Comparison of ENCODE assay signal across 11 mouse cellular contexts in genomic region chr8:71383860-71384259, GRCm38 (mm10). TPM values are rescaled to one million over a fixed set of nuclear protein-coding genes. Genes with fewer than 3 reads are reported as not detected.
DNase-seq lines count a peak whose midpoint lies in the region; ATAC-seq and TF ChIP-seq lines count a peak whose summit lies in the region.
"Had no signal": no experiment of that assay in that cellular context is flagged by ENCODE, and none has a peak within 500 bp of the region (broad histone marks: within the 10 kb centered on the region; RNA-seq: fewer than 3 reads in every experiment).

No protein-coding gene starts in this region.

- H3K9me3 ChIP-seq in kidney, embryonic 15.5 days (replicated peaks): no peaks in the 10 kb centered on the region
- H3K9me3 ChIP-seq in ES-E14 (ENCODE audit: control insufficient read depth, insufficient read depth, low read depth, low read length): no peaks in the 10 kb centered on the region
- H3K9me3 ChIP-seq in intestine, embryonic 15.5 days: no peaks in the 10 kb centered on the region

- ATAC-seq in kidney, embryonic 15.5 days (replicated peaks; ENCODE audit: low FRiP score): no peak
- no peak for ATAC-seq in intestine, embryonic 15.5 days

- H3K4me1 ChIP-seq in kidney, embryonic 15.5 days: peaks cover 37% of the 10 kb centered on the region
- peaks cover 10 to 34% of the 10 kb centered on the region in 2 experiments for H3K4me1 ChIP-seq in ES-E14 (ENCODE audit: control insufficient read depth in 2 of 2, insufficient read depth in 2 of 2, low read length in 2 of 2, poor library complexity in 1 of 2)
- H3K4me1 ChIP-seq in intestine, embryonic 15.5 days (replicated peaks): peaks cover 32% of the 10 kb centered on the region

- H3K27me3 ChIP-seq in kidney, embryonic 15.5 days: no peaks in the 10 kb centered on the region
- no peaks in the 10 kb centered on the region for H3K27me3 ChIP-seq in intestine, embryonic 15.5 days (replicated peaks)

- no peak overlapping the region for H3K9ac ChIP-seq in kidney, embryonic 15.5 days
- H3K9ac ChIP-seq in ES-E14 (ENCODE audit: insufficient read depth, low read depth, low read length, poor library complexity, severe bottlenecking): no peak overlapping the region
- H3K9ac ChIP-seq in intestine, embryonic 15.5 days: peak overlapping the region; percentile 20; the same call in 1 of the 2 replicates

- H3K4me2 ChIP-seq in kidney, embryonic 15.5 days: no peak overlapping the region
- peak overlapping the region; percentile 90; the same call in 1 of the 2 replicates for H3K4me2 ChIP-seq in intestine, embryonic 15.5 days (replicated peaks)

- no peaks in the 10 kb centered on the region for H3K36me3 ChIP-seq in kidney, embryonic 15.5 days
- no peaks in the 10 kb centered on the region; the same call in 1 of the 2 replicates for H3K36me3 ChIP-seq in ES-E14 (ENCODE audit: control insufficient read depth, insufficient read depth, low read length, poor library complexity, severe bottlenecking)
- H3K36me3 ChIP-seq in intestine, embryonic 15.5 days: no peaks in the 10 kb centered on the region

- WGBS in kidney, embryonic 15.5 days: 44% methylated on average over 3 of the region's 3 CpGs
- 41% methylated on average over 3 of the region's 3 CpGs for WGBS in intestine, embryonic 15.5 days

- in situ Hi-C loops in ES-E14 (cut with MboI; ENCODE audit: low sequenced_read_pairs in 2 of 2, unreplicated experiment in 2 of 2): no loop called here

- DNase-seq in kidney, postnatal 10 days: no peak
- DNase-seq in ES-E14 (ENCODE audit: low read depth, low spot score): no peak
- peak; percentile 63 for DNase-seq in lung, postnatal 10 days
- DNase-seq in left cerebral cortex, adult 18-20 months (ENCODE audit: low spot score in 2 of 2): no peak
- no peak for DNase-seq in embryo, embryonic 9.5 days (ENCODE audit: extremely low spot score)

- H3K4me3 ChIP-seq in kidney, embryonic 15.5 days (replicated peaks): no peak overlapping the region
- H3K4me3 ChIP-seq in ES-E14 (ENCODE audit: insufficient read depth in 1 of 2, low read depth in 1 of 2, low read length in 2 of 2, poor library complexity in 1 of 2, severe bottlenecking in 1 of 2): no peak overlapping the region
- no peak overlapping the region for H3K4me3 ChIP-seq in intestine, embryonic 15.5 days (replicated peaks)
- H3K4me3 ChIP-seq: erythroblast, embryonic 14.5 days; myocyte had no signal

- H3K27ac ChIP-seq in kidney, embryonic 15.5 days: peak overlapping the region; percentile 99
- H3K27ac ChIP-seq in ES-E14 (ENCODE audit: insufficient read depth, low read depth, low read length, poor library complexity, severe bottlenecking): peak overlapping the region; percentile 58; the same call in 1 of the 2 replicates
- peak overlapping the region; percentile 98 for H3K27ac ChIP-seq in intestine, embryonic 15.5 days
- H3K27ac ChIP-seq: macrophage had no signal

TF ChIP-seq in ES-E14, 5 proteins besides CTCF, POLR2A, EP300 and RAD21:
- TF ChIP-seq MAFK (IDR thresholded peaks at IDR 0.05; ENCODE audit: insufficient read depth, low read depth, low read length) (no peak), ZNF384 (IDR thresholded peaks at IDR 0.05; ENCODE audit: low read depth, low read length) (no peak), CHD2 (IDR thresholded peaks at IDR 0.05; ENCODE audit: low read depth, low read length) (no peak), HCFC1 (IDR thresholded peaks at IDR 0.05; ENCODE audit: borderline replicate concordance, insufficient read depth, low read length) (no peak), ZC3H11A (IDR thresholded peaks at IDR 0.05; ENCODE audit: borderline replicate concordance, low read depth, low read length) (no peak)

RNA-seq across cellular contexts. Expression of gene Nr2f6, which starts 2.1 kb away (rescaled TPM):
- polyA plus RNA-seq in kidney, embryonic 15.5 days (2015; fragmentation: Nextera tagmentation; extraction: Ambion mirVana): 96.1 and 99.9 TPM in 2 replicates
- total RNA-seq in ES-E14 (2012; rRNA removed): 52.8 and 63.1 TPM in 2 replicates
- 81.1 and 85.7 TPM in 2 replicates for polyA plus RNA-seq in intestine, embryonic 15.5 days (2015; fragmentation: Nextera tagmentation; extraction: Ambion mirVana)
- total RNA-seq in left cerebral cortex, adult 18-20 months (2021): 10 to 100 TPM; 42.6 to 46.2 TPM

RNA-seq across cellular contexts. Expression of gene Ushbp1, which starts 11.7 kb away (rescaled TPM):
- polyA plus RNA-seq in kidney, embryonic 15.5 days (2015; fragmentation: Nextera tagmentation; extraction: Ambion mirVana): 19.1 and 22.3 TPM in 2 replicates
- total RNA-seq in ES-E14 (2012; rRNA removed): 2.0 and 2.4 TPM in 2 replicates
- polyA plus RNA-seq in intestine, embryonic 15.5 days (2015; fragmentation: Nextera tagmentation; extraction: Ambion mirVana): 8.8 and 10.8 TPM in 2 replicates
- total RNA-seq in left cerebral cortex, adult 18-20 months (2021): 1 to 10 TPM; 3.3 to 4.2 TPM
- total RNA-seq: common myeloid progenitor, adult 5-6 weeks had no signal
- polyA plus RNA-seq: macrophage had no signal

RNA-seq across cellular contexts. Expression of gene Ocel1, which starts 12.8 kb away (rescaled TPM):
- polyA plus RNA-seq in kidney, embryonic 15.5 days (2015; fragmentation: Nextera tagmentation; extraction: Ambion mirVana): 6.6 and 7.1 TPM in 2 replicates
- 7.4 and 9.4 TPM in 2 replicates for total RNA-seq in ES-E14 (2012; rRNA removed)
- 6.7 and 7.9 TPM in 2 replicates for polyA plus RNA-seq in intestine, embryonic 15.5 days (2015; fragmentation: Nextera tagmentation; extraction: Ambion mirVana)
- 10 to 100 TPM; 15.0 to 16.0 TPM for total RNA-seq in left cerebral cortex, adult 18-20 months (2021)

RNA-seq across cellular contexts. Expression of gene Babam1, which starts 12.8 kb away (rescaled TPM):
- 117 and 118 TPM in 2 replicates for polyA plus RNA-seq in kidney, embryonic 15.5 days (2015; fragmentation: Nextera tagmentation; extraction: Ambion mirVana)
- total RNA-seq in ES-E14 (2012; rRNA removed): 40.7 and 47.4 TPM in 2 replicates
- polyA plus RNA-seq in intestine, embryonic 15.5 days (2015; fragmentation: Nextera tagmentation; extraction: Ambion mirVana): 97.8 and 99.8 TPM in 2 replicates
- 100 to 1,000 TPM; 104 to 107 TPM for total RNA-seq in left cerebral cortex, adult 18-20 months (2021)

RNA-seq across cellular contexts. Expression of gene Use1, which starts 17.2 kb away (rescaled TPM):
- polyA plus RNA-seq in kidney, embryonic 15.5 days (2015; fragmentation: Nextera tagmentation; extraction: Ambion mirVana): 103 and 105 TPM in 2 replicates
- total RNA-seq in ES-E14 (2012; rRNA removed): 112 and 144 TPM in 2 replicates
- 93.5 and 93.8 TPM in 2 replicates for polyA plus RNA-seq in intestine, embryonic 15.5 days (2015; fragmentation: Nextera tagmentation; extraction: Ambion mirVana)
- total RNA-seq in left cerebral cortex, adult 18-20 months (2021): 100 to 1,000 TPM; 116 to 126 TPM
